Mouse (Mus musculus): ENCODE measurements around the gene Glra1. TPM values are rescaled to one million over a fixed set of nuclear protein-coding genes. Genes with fewer than 3 reads are reported as not detected.

Gene Glra1
- polyA plus RNA-seq, 1 experiment: not detected

GRCm38 (mm10) chr11:55468611-55469047 is 139.4 kb downstream of the Glra1 start:
- DNase-seq: no peak
- peak overlapping the region; percentile 96 for H3K27ac ChIP-seq (ENCODE audit: insufficient read depth, low read depth, low read length)
- WGBS: 2% methylated on average over 17 of the region's 17 CpGs
- H3K36me3 ChIP-seq (ENCODE audit: control insufficient read depth, insufficient read depth, low read length): no peaks in the 10 kb centered on the region
- TF ChIP-seq POLR2A (IDR thresholded peaks at IDR 0.05; ENCODE audit: low read depth, low read length): no peak
- no peak for TF ChIP-seq CTCF (conservative IDR thresholded peaks at IDR 0.05; ENCODE audit: insufficient read depth, insufficient read length, low read depth, low read length)
- H3K4me3 ChIP-seq (ENCODE audit: insufficient read depth, low read depth, low read length): peak overlapping the region; percentile 53
- H3K27me3 ChIP-seq (replicated peaks; ENCODE audit: control insufficient read depth, insufficient read depth, low read length): no peaks in the 10 kb centered on the region
- peaks cover 14% of the 10 kb centered on the region; the same call in 1 of the 2 replicates for H3K4me1 ChIP-seq (ENCODE audit: control insufficient read depth, insufficient read depth, low read length)

- Histone ChIP-seq H3K4me1 (ENCODE audit: control insufficient read depth, insufficient read depth, low read length) (peaks cover 14% of the 10 kb centered on the region; the same call in 1 of the 2 replicates), H3K27me3 (replicated peaks; ENCODE audit: control insufficient read depth, insufficient read depth, low read length) (no peaks in the 10 kb centered on the region), H3K4me3 (ENCODE audit: insufficient read depth, low read depth, low read length) (no peak overlapping the region), H3K27ac (ENCODE audit: insufficient read depth, low read depth, low read length) (peak overlapping the region; percentile 96), H3K36me3 (ENCODE audit: control insufficient read depth, insufficient read depth, low read length) (no peaks in the 10 kb centered on the region)
- TF ChIP-seq CTCF (conservative IDR thresholded peaks at IDR 0.05; ENCODE audit: insufficient read depth, insufficient read length, low read depth, low read length): no peak
- no peak for TF ChIP-seq POLR2A (IDR thresholded peaks at IDR 0.05; ENCODE audit: low read depth, low read length)
- WGBS: 25% methylated on average over 10 of the region's 10 CpGs
- peak; percentile 95 for DNase-seq
These were observed 140.0 kb downstream of the Glra1 start for GRCm38 (mm10) chr11:55468012-55468411.

DNA sequence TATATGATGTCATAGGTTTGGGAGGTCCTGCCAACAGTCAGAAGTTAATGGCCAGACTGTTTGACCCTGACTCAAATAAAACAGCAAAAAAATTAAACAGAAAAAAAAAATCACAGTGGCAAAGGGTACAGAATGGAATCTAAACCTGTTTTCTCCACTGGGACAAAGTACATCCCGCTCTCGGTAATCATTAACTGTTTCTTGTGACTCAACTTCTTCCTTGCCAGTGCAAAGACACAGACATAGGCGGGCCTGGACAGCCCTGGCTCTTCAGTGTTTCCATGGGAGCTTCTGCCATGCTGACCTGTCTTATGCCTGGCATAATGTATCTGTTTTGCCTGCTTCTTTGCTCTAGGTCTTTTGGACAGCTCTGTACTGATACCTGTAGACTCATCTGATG is 142.8 kb downstream of the Glra1 start:
- peak overlapping the region; percentile 92 for H3K27ac ChIP-seq (ENCODE audit: insufficient read depth, low read depth, low read length)
- H3K36me3 ChIP-seq (ENCODE audit: control insufficient read depth, insufficient read depth, low read length): no peaks in the 10 kb centered on the region
- TF ChIP-seq CTCF (conservative IDR thresholded peaks at IDR 0.05; ENCODE audit: insufficient read depth, insufficient read length, low read depth, low read length) (no peak), POLR2A (IDR thresholded peaks at IDR 0.05; ENCODE audit: low read depth, low read length) (no peak)
- DNase-seq: peak; percentile 92
- peaks cover 14% of the 10 kb centered on the region; the same call in 1 of the 2 replicates for H3K4me1 ChIP-seq (ENCODE audit: control insufficient read depth, insufficient read depth, low read length)
- H3K4me3 ChIP-seq (ENCODE audit: insufficient read depth, low read depth, low read length): no peak overlapping the region
- no peaks in the 10 kb centered on the region for H3K27me3 ChIP-seq (replicated peaks; ENCODE audit: control insufficient read depth, insufficient read depth, low read length)
- WGBS: 35% methylated on average over 3 of the region's 3 CpGs

- Histone ChIP-seq H3K4me1 (ENCODE audit: control insufficient read depth, insufficient read depth, low read length) (peaks cover 15% of the 10 kb centered on the region; the same call in 1 of the 2 replicates), H3K27ac (ENCODE audit: insufficient read depth, low read depth, low read length) (peak overlapping the region; percentile 92), H3K27me3 (replicated peaks; ENCODE audit: control insufficient read depth, insufficient read depth, low read length) (no peaks in the 10 kb centered on the region), H3K36me3 (ENCODE audit: control insufficient read depth, insufficient read depth, low read length) (no peaks in the 10 kb centered on the region), H3K4me3 (ENCODE audit: insufficient read depth, low read depth, low read length) (no peak overlapping the region)
- peak; percentile 52 for DNase-seq
- TF ChIP-seq POLR2A (IDR thresholded peaks at IDR 0.05; ENCODE audit: low read depth, low read length) (no peak), CTCF (conservative IDR thresholded peaks at IDR 0.05; ENCODE audit: insufficient read depth, insufficient read length, low read depth, low read length) (no peak)
- WGBS: 70% methylated on average over 10 of the region's 10 CpGs
These were observed 143.3 kb downstream of the Glra1 start for GRCm38 (mm10) chr11:55464707-55465106.

Other genes starting within 250 kb of the Glra1 start
- 585 and 720 TPM in 2 replicates for gene Sparc, start 185.0 kb downstream of the Glra1 start, polyA plus RNA-seq (2012; rRNA removed)
- gene Atox1, start 147.0 kb downstream of the Glra1 start, polyA plus RNA-seq (2012; rRNA removed): 698 and 771 TPM in 2 replicates
- gene G3bp1, start 138.5 kb downstream of the Glra1 start, polyA plus RNA-seq (2012; rRNA removed): 23.3 and 28.3 TPM in 2 replicates

Data from kidney, adult 2 months (tissue).